Mouse (Mus musculus): Measurements from ENCODE around the gene Prepl. TPM values are rescaled to one million over a fixed set of nuclear protein-coding genes. Genes with fewer than 3 reads are reported as not detected.
A peak's percentile ranks its signal among the peaks of the same experiment; 100 is the strongest.

Gene Prepl
- total RNA-seq (2021): 100 to 1,000 TPM; 397 to 410 TPM
- long read RNA-seq, experiment 1, transcript Prepl-202 (15 exons, 2,734 nt): minor isoform, 7 of 231 reads
- long read RNA-seq, experiment 1, transcript Prepl-201 (14 exons, 3,255 nt): major isoform, 122 of 231 reads
- long read RNA-seq, experiment 1, partial matches to known transcripts: 30 of 231 reads
- long read RNA-seq, experiment 1, other reads (novel, unspliced or antisense): 71 of 231 reads
- long read RNA-seq, experiment 2, transcript Prepl-201 (14 exons, 3,255 nt): major isoform, 100 of 171 reads
- long read RNA-seq, experiment 2, partial matches to known transcripts: 17 of 171 reads
- long read RNA-seq, experiment 2, other reads (novel, unspliced or antisense): 49 of 171 reads

- DNase-seq (ENCODE audit: low spot score in 2 of 2): peak; percentile 94 to 95
Observed at GRCm38 (mm10) chr17:85090120-85091099, at the start of gene Prepl, which contains the start of gene Camkmt. Prepl (minus strand) TSS chr17:85090241. Camkmt (plus strand) TSS chr17:85090552.

- DNase-seq (ENCODE audit: low spot score in 2 of 2): no peak
Observed at GRCm38 (mm10) chr17:85138393-85138792, 48.4 kb upstream of the Prepl start.

GRCm38 (mm10) chr17:85116643-85117042 is 26.6 kb upstream of the Prepl start:
- peak; percentile 61 to 78 for DNase-seq (ENCODE audit: low spot score in 2 of 2)

GRCm38 (mm10) chr17:85113441-85113840 is 23.4 kb upstream of the Prepl start:
- DNase-seq (ENCODE audit: low spot score in 2 of 2): no peak

- no peak for DNase-seq (ENCODE audit: low spot score in 2 of 2)
Observed at GRCm38 (mm10) chr17:85110640-85111039, 20.6 kb upstream of the Prepl start.

- DNase-seq (ENCODE audit: low spot score in 2 of 2): no peak
Observed at GRCm38 (mm10) chr17:85103310-85103709, 13.3 kb upstream of the Prepl start.

GRCm38 (mm10) chr17:85101751-85102150 is 11.7 kb upstream of the Prepl start:
- no peak for DNase-seq (ENCODE audit: low spot score in 2 of 2)

GRCm38 (mm10) chr17:85100232-85100631 is 10.2 kb upstream of the Prepl start:
- no peak for DNase-seq (ENCODE audit: low spot score in 2 of 2)

GRCm38 (mm10) chr17:85098677-85099323 is 8.8 kb upstream of the Prepl start:
- no peak for DNase-seq (ENCODE audit: low spot score in 2 of 2)

GRCm38 (mm10) chr17:85096396-85096795 is 6.4 kb upstream of the Prepl start:
- no peak for DNase-seq (ENCODE audit: low spot score in 2 of 2)

GRCm38 (mm10) chr17:85091762-85092161 is 1.7 kb upstream of the Prepl start:
- no peak for DNase-seq (ENCODE audit: low spot score in 2 of 2)

- peak in 1 of 2 experiments; percentile 25 for DNase-seq (ENCODE audit: low spot score in 2 of 2)
Observed at GRCm38 (mm10) chr17:85089621-85090020, 420 bp downstream of the Prepl start.

- no peak for DNase-seq (ENCODE audit: low spot score in 2 of 2)
Observed at GRCm38 (mm10) chr17:85089011-85089410, 1.0 kb downstream of the Prepl start.

- DNase-seq (ENCODE audit: low spot score in 2 of 2): no peak
Observed at GRCm38 (mm10) chr17:85088401-85088800, 1.6 kb downstream of the Prepl start.

- no peak for DNase-seq (ENCODE audit: low spot score in 2 of 2)
Observed at GRCm38 (mm10) chr17:85087591-85087990, 2.5 kb downstream of the Prepl start.

GRCm38 (mm10) chr17:85086501-85086900 is 3.5 kb downstream of the Prepl start:
- DNase-seq (ENCODE audit: low spot score in 2 of 2): no peak

- DNase-seq (ENCODE audit: low spot score in 2 of 2): no peak
Observed at GRCm38 (mm10) chr17:85085335-85085734, 4.7 kb downstream of the Prepl start.

GRCm38 (mm10) chr17:85080781-85081180 is 9.3 kb downstream of the Prepl start:
- DNase-seq (ENCODE audit: low spot score in 2 of 2): no peak

GRCm38 (mm10) chr17:85079276-85079675 is 10.8 kb downstream of the Prepl start:
- DNase-seq (ENCODE audit: low spot score in 2 of 2): no peak

GRCm38 (mm10) chr17:85074083-85074482 is 16.0 kb downstream of the Prepl start:
- DNase-seq (ENCODE audit: low spot score in 2 of 2): no peak

- peak in 1 of 2 experiments; percentile 41 for DNase-seq (ENCODE audit: low spot score in 2 of 2)
Observed at GRCm38 (mm10) chr17:85073214-85073613, 16.8 kb downstream of the Prepl start.

Measured in left cerebral cortex, adult 18-20 months (tissue).